Mouse (Mus musculus): ENCODE results near the gene Coq10a. TPM values are rescaled to one million over a fixed set of nuclear protein-coding genes. Genes with fewer than 3 reads are reported as not detected.
A peak's percentile ranks its signal among the peaks of the same experiment; 100 is the strongest.

Coq10a gene
- polyA plus RNA-seq, 1 experiment from 2014 or later: 50.5 TPM

- peak overlapping the region; percentile 88 for H3K27ac ChIP-seq (replicated peaks; ENCODE audit: low read depth, low read length)
- DNase-seq (peak; percentile 77), ATAC-seq (ENCODE audit: low FRiP score, low TSS enrichment) (0 out of 2 replicates have a peak, but pooled peaks have one; percentile 0)
- H3K27me3 ChIP-seq (ENCODE audit: control insufficient read depth, insufficient read depth, low read length): no peaks in the 10 kb centered on the region
- peaks cover 25% of the 10 kb centered on the region for H3K4me1 ChIP-seq (ENCODE audit: control insufficient read depth, insufficient read depth, low read length)
- peaks cover 19% of the 10 kb centered on the region for H3K36me3 ChIP-seq (ENCODE audit: control insufficient read depth, insufficient read depth, low read length)
- H3K4me3 ChIP-seq (replicated peaks; ENCODE audit: low read depth, low read length): peak overlapping the region; percentile 97
- no peaks in the 10 kb centered on the region for H3K9me3 ChIP-seq (ENCODE audit: control insufficient read depth, low read length)
- 19% methylated on average over 35 of the region's 35 CpGs for WGBS
- H3K9ac ChIP-seq (replicated peaks; ENCODE audit: low read length): peak overlapping the region; percentile 66
- peak overlapping the region; percentile 98 for H3K4me2 ChIP-seq (ENCODE audit: low read length)
Measured at GRCm38 (mm10) chr10:128408591-128409535, 40.1 kb upstream of the Coq10a start.

- Histone ChIP-seq H3K4me2 (ENCODE audit: low read length) (no peak overlapping the region), H3K27me3 (ENCODE audit: control insufficient read depth, insufficient read depth, low read length) (no peaks in the 10 kb centered on the region), H3K27ac (replicated peaks; ENCODE audit: low read depth, low read length) (no peak overlapping the region), H3K4me1 (ENCODE audit: control insufficient read depth, insufficient read depth, low read length) (peaks cover 9% of the 10 kb centered on the region), H3K9me3 (ENCODE audit: control insufficient read depth, low read length) (no peaks in the 10 kb centered on the region), H3K4me3 (replicated peaks; ENCODE audit: low read depth, low read length) (no peak overlapping the region), H3K36me3 (ENCODE audit: control insufficient read depth, insufficient read depth, low read length) (peaks cover 25% of the 10 kb centered on the region), H3K9ac (replicated peaks; ENCODE audit: low read length) (no peak overlapping the region)
- DNase-seq (no peak), ATAC-seq (ENCODE audit: low FRiP score, low TSS enrichment) (no peak)
- WGBS: 88% methylated on average over 7 of the region's 7 CpGs
Measured at GRCm38 (mm10) chr10:128403931-128404330, 35.1 kb upstream of the Coq10a start.

DNA sequence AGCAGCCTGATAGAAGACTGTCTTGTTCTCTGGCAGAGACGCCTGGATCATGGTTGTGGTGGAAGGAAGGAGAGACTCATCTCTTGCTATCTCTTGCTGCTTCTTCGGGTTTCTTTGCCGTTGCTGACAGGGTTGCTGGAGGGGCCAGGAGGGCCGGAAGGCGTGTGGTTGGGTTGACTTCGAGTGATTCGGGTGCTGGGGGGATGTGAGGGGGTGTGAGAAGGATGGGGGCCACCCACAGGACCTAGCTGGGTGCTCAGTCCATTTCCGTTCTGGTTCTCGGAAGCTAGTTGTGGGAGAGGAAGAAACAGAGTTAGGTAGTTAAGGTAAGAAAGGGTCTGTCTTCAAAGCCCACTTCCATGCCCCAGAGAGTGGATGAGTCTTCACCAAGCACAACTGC, 32.8 kb upstream of the Coq10a start:
- Histone ChIP-seq H3K27ac (replicated peaks; ENCODE audit: low read depth, low read length) (no peak overlapping the region), H3K4me2 (ENCODE audit: low read length) (no peak overlapping the region), H3K36me3 (ENCODE audit: control insufficient read depth, insufficient read depth, low read length) (peaks cover 17% of the 10 kb centered on the region), H3K9ac (replicated peaks; ENCODE audit: low read length) (no peak overlapping the region), H3K9me3 (ENCODE audit: control insufficient read depth, low read length) (no peaks in the 10 kb centered on the region), H3K4me3 (replicated peaks; ENCODE audit: low read depth, low read length) (no peak overlapping the region), H3K27me3 (ENCODE audit: control insufficient read depth, insufficient read depth, low read length) (no peaks in the 10 kb centered on the region), H3K4me1 (ENCODE audit: control insufficient read depth, insufficient read depth, low read length) (no peaks in the 10 kb centered on the region; the same call in 1 of the 2 replicates)
- DNase-seq (no peak), ATAC-seq (ENCODE audit: low FRiP score, low TSS enrichment) (no peak)
- 81% methylated on average over 9 of the region's 9 CpGs for WGBS

GRCm38 (mm10) chr10:128401056-128401455, 32.3 kb upstream of the Coq10a start, which contains the start of gene Slc39a5:
Gene Slc39a5, minus strand, starts transcription at chr10:128401229.
- WGBS: 17% methylated on average over 2 of the region's 2 CpGs
- ATAC-seq (ENCODE audit: low FRiP score, low TSS enrichment): no peak

GRCm38 (mm10) chr10:128400338-128400737, 31.5 kb upstream of the Coq10a start:
- 45% methylated on average over 5 of the region's 5 CpGs for WGBS

More at GRCm38 (mm10) chr10:128401056-128401455, 32.3 kb upstream of the Coq10a start, which contains the start of gene Slc39a5:
- Histone ChIP-seq H3K4me2 (ENCODE audit: low read length) (no peak within 1 kb of the TSS), H3K9ac (replicated peaks; ENCODE audit: low read length) (no peak within 1 kb of the TSS), H3K27ac (replicated peaks; ENCODE audit: low read depth, low read length) (no peak within 1 kb of the TSS), H3K4me1 (ENCODE audit: control insufficient read depth, insufficient read depth, low read length) (no peaks in the 10 kb centered on the region; the same call in 1 of the 2 replicates), H3K36me3 (ENCODE audit: control insufficient read depth, insufficient read depth, low read length) (peaks cover 19% of the 10 kb centered on the region), H3K4me3 (replicated peaks; ENCODE audit: low read depth, low read length) (no peak within 1 kb of the TSS), H3K27me3 (ENCODE audit: control insufficient read depth, insufficient read depth, low read length) (no peaks in the 10 kb centered on the region), H3K9me3 (ENCODE audit: control insufficient read depth, low read length) (no peaks in the 10 kb centered on the region)
- DNase-seq: no peak

GRCm38 (mm10) chr10:128397466-128397865, 28.7 kb upstream of the Coq10a start:
- WGBS: 53% methylated on average over 7 of the region's 7 CpGs
- ATAC-seq (ENCODE audit: low FRiP score, low TSS enrichment) (no peak), DNase-seq (no peak)
- H3K4me3 ChIP-seq (replicated peaks; ENCODE audit: low read depth, low read length): no peak overlapping the region
- H3K36me3 ChIP-seq (ENCODE audit: control insufficient read depth, insufficient read depth, low read length): peaks cover 41% of the 10 kb centered on the region
- no peak overlapping the region; the same call in 1 of the 2 replicates for H3K9ac ChIP-seq (replicated peaks; ENCODE audit: low read length)
- no peaks in the 10 kb centered on the region for H3K9me3 ChIP-seq (ENCODE audit: control insufficient read depth, low read length)
- H3K27ac ChIP-seq (replicated peaks; ENCODE audit: low read depth, low read length): no peak overlapping the region
- no peaks in the 10 kb centered on the region for H3K27me3 ChIP-seq (ENCODE audit: control insufficient read depth, insufficient read depth, low read length)
- H3K4me1 ChIP-seq (ENCODE audit: control insufficient read depth, insufficient read depth, low read length): no peaks in the 10 kb centered on the region; the same call in 1 of the 2 replicates
- H3K4me2 ChIP-seq (ENCODE audit: low read length): no peak overlapping the region

More at GRCm38 (mm10) chr10:128400338-128400737, 31.5 kb upstream of the Coq10a start:
- no peak overlapping the region for H3K4me2 ChIP-seq (ENCODE audit: low read length)
- H3K4me3 ChIP-seq (replicated peaks; ENCODE audit: low read depth, low read length): no peak overlapping the region
- H3K27me3 ChIP-seq (ENCODE audit: control insufficient read depth, insufficient read depth, low read length): no peaks in the 10 kb centered on the region
- ATAC-seq (ENCODE audit: low FRiP score, low TSS enrichment) (no peak), DNase-seq (no peak)
- no peaks in the 10 kb centered on the region; the same call in 1 of the 2 replicates for H3K4me1 ChIP-seq (ENCODE audit: control insufficient read depth, insufficient read depth, low read length)
- H3K36me3 ChIP-seq (ENCODE audit: control insufficient read depth, insufficient read depth, low read length): peaks cover 18% of the 10 kb centered on the region; the same call in 1 of the 2 replicates
- no peak overlapping the region for H3K27ac ChIP-seq (replicated peaks; ENCODE audit: low read depth, low read length)
- H3K9ac ChIP-seq (replicated peaks; ENCODE audit: low read length): no peak overlapping the region
- no peaks in the 10 kb centered on the region for H3K9me3 ChIP-seq (ENCODE audit: control insufficient read depth, low read length)

GRCm38 (mm10) chr10:128396716-128397264, 28.0 kb upstream of the Coq10a start:
- DNase-seq (no peak), ATAC-seq (ENCODE audit: low FRiP score, low TSS enrichment) (no peak)
- WGBS: 67% methylated on average over 10 of the region's 10 CpGs
- H3K36me3 ChIP-seq (ENCODE audit: control insufficient read depth, insufficient read depth, low read length): peaks cover 48% of the 10 kb centered on the region
- H3K9me3 ChIP-seq (ENCODE audit: control insufficient read depth, low read length): no peaks in the 10 kb centered on the region
- H3K4me3 ChIP-seq (replicated peaks; ENCODE audit: low read depth, low read length): no peak overlapping the region
- H3K27ac ChIP-seq (replicated peaks; ENCODE audit: low read depth, low read length): no peak overlapping the region
- H3K9ac ChIP-seq (replicated peaks; ENCODE audit: low read length): no peak overlapping the region
- no peaks in the 10 kb centered on the region; the same call in 1 of the 2 replicates for H3K4me1 ChIP-seq (ENCODE audit: control insufficient read depth, insufficient read depth, low read length)
- H3K27me3 ChIP-seq (ENCODE audit: control insufficient read depth, insufficient read depth, low read length): no peaks in the 10 kb centered on the region
- no peak overlapping the region for H3K4me2 ChIP-seq (ENCODE audit: low read length)

- Histone ChIP-seq H3K36me3 (ENCODE audit: control insufficient read depth, insufficient read depth, low read length) (peaks cover 49% of the 10 kb centered on the region), H3K27me3 (ENCODE audit: control insufficient read depth, insufficient read depth, low read length) (no peaks in the 10 kb centered on the region), H3K9ac (replicated peaks; ENCODE audit: low read length) (no peak overlapping the region), H3K4me1 (ENCODE audit: control insufficient read depth, insufficient read depth, low read length) (no peaks in the 10 kb centered on the region; the same call in 1 of the 2 replicates), H3K4me2 (ENCODE audit: low read length) (no peak overlapping the region), H3K9me3 (ENCODE audit: control insufficient read depth, low read length) (no peaks in the 10 kb centered on the region), H3K4me3 (replicated peaks; ENCODE audit: low read depth, low read length) (no peak overlapping the region), H3K27ac (replicated peaks; ENCODE audit: low read depth, low read length) (no peak overlapping the region)
- WGBS: 69% methylated on average over 11 of the region's 11 CpGs
- no peak for DNase-seq
- ATAC-seq (ENCODE audit: low FRiP score, low TSS enrichment): 0 out of 2 replicates have a peak, but pooled peaks have one; percentile 22
Measured at GRCm38 (mm10) chr10:128396017-128396673, 27.3 kb upstream of the Coq10a start.
